Mouse (Mus musculus) heart, adult 11 months (tissue): ENCODE measurements at regions not wholly inside any gene's neighbourhood (a gene's known extent, or its start where the extent isn't known, plus 50 kb on each side); places are given as distances from the start of the nearest gene placed in this dataset.

Experiments
- DNase-seq: peaks from one replicate; pipeline ENCODE4 v3.0.0; 2022

- DNase-seq, result peak; percentile 71
These were observed 441.8 kb downstream of the Cdk5rap2 start for GRCm38 (mm10) chr4:69968424-69968823.
